Mouse (Mus musculus): ENCODE measurements around the gene Ptprb.

DNA sequence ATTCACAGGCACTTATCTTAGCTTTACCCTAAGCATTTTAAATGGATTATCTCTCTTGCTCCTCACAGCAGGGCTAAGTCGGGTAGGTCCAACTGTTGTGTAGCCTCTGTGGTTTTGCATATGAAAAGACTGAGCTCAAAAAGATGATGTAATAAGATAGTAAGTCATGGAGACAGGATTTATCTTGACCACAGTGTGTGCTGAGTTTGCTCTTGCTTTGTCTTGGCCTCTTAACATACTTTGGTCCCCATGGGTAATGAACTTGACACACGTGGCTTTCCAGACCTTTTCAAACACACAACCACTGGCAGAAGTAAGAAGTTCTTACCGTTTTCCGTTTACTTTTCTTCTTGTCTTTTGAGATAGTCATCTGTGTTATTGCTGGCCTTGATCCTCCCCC lies 7.0 kb upstream of the Ptprb start:
- TF ChIP-seq CTCF (IDR thresholded peaks at IDR 0.05; ENCODE audit: control insufficient read depth, insufficient read depth, insufficient read length) (no peak), CEBPB (IDR thresholded peaks at IDR 0.05; ENCODE audit: low read depth) (peak; percentile 74), MYOG (IDR thresholded peaks at IDR 0.05; ENCODE audit: control insufficient read depth, extremely low read depth, insufficient read length) (no peak), MYOD1 (IDR thresholded peaks at IDR 0.05; ENCODE audit: control insufficient read depth, insufficient read length, low read depth) (no peak)
